Mouse (Mus musculus): Measurements from ENCODE around the gene Gm3415. TPM values are rescaled to one million over a fixed set of nuclear protein-coding genes. Genes with fewer than 3 reads are reported as not detected.
A peak's percentile ranks its signal among the peaks of the same experiment; 100 is the strongest.

Gm3415 gene
- polyA plus RNA-seq, 1 experiment from 2014 or later, result not detected

GRCm38 (mm10) chr5:146599970-146600369 lies 44.0 kb downstream of the Gm3415 start:
- Histone ChIP-seq H3K9me3 (replicated peaks) (no peaks in the 10 kb centered on the region), H3K4me3 (replicated peaks) (peak overlapping the region; percentile 27), H3K9ac (no peak overlapping the region), H3K27ac (replicated peaks) (peak overlapping the region; percentile 42), H3K27me3 (no peaks in the 10 kb centered on the region), H3K4me2 (peak overlapping the region; percentile 30; the same call in 1 of the 2 replicates), H3K36me3 (replicated peaks) (no peaks in the 10 kb centered on the region), H3K4me1 (replicated peaks) (peaks cover 4% of the 10 kb centered on the region; the same call in 1 of the 2 replicates)
- peak; percentile 70 for ATAC-seq (ENCODE audit: insufficient read depth)
- WGBS (ENCODE audit: insufficient replicate concordance), result 63% methylated on average over 5 of the region's 5 CpGs

- Histone ChIP-seq H3K4me2 (no peak overlapping the region), H3K36me3 (replicated peaks) (no peaks in the 10 kb centered on the region), H3K27ac (replicated peaks) (no peak overlapping the region), H3K9ac (no peak overlapping the region), H3K4me3 (replicated peaks) (no peak overlapping the region), H3K9me3 (replicated peaks) (no peaks in the 10 kb centered on the region), H3K27me3 (no peaks in the 10 kb centered on the region), H3K4me1 (replicated peaks) (no peaks in the 10 kb centered on the region)
- ATAC-seq (ENCODE audit: insufficient read depth), result no peak
- WGBS (ENCODE audit: insufficient replicate concordance), result 45% methylated on average over 5 of the region's 5 CpGs
These were observed 50.3 kb downstream of the Gm3415 start for GRCm38 (mm10) chr5:146606221-146606620.

DNA sequence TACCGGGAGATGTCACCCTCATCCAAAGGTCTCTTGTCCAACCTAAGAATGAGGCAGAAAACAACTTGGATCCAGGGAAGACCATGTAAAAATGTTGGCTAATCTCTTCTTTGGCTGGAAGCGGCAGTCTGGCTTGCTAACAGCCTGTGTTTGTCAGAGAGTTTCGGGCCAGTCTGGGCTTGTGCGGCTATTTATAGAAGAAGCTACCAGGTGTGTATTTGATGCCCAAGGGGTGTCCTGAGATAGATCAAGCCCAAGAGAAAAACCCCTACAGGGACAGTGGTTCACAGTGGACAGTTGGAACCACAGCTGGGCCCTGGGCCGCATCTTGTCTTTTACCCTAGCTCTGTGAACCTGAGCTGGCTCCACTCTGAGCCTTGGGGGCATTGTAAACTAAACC lies 51.0 kb downstream of the Gm3415 start:
- Histone ChIP-seq H3K36me3 (replicated peaks) (no peaks in the 10 kb centered on the region), H3K4me1 (replicated peaks) (no peaks in the 10 kb centered on the region), H3K27ac (replicated peaks) (no peak overlapping the region), H3K9me3 (replicated peaks) (no peaks in the 10 kb centered on the region), H3K9ac (no peak overlapping the region), H3K4me3 (replicated peaks) (no peak overlapping the region), H3K27me3 (no peaks in the 10 kb centered on the region), H3K4me2 (no peak overlapping the region)
- WGBS (ENCODE audit: insufficient replicate concordance), result 67% methylated on average over 5 of the region's 5 CpGs
- no peak for ATAC-seq (ENCODE audit: insufficient read depth)

- H3K36me3 ChIP-seq (replicated peaks), result no peaks in the 10 kb centered on the region
- no peak for ATAC-seq (ENCODE audit: insufficient read depth)
- WGBS (ENCODE audit: insufficient replicate concordance), result 57% methylated on average over 5 of the region's 5 CpGs
These were observed 51.9 kb downstream of the Gm3415 start for GRCm38 (mm10) chr5:146607816-146608215.

More at GRCm38 (mm10) chr5:146607816-146608215, 51.9 kb downstream of the Gm3415 start:
- Histone ChIP-seq H3K4me3 (replicated peaks) (no peak overlapping the region), H3K4me2 (no peak overlapping the region), H3K9me3 (replicated peaks) (no peaks in the 10 kb centered on the region), H3K27ac (replicated peaks) (no peak overlapping the region), H3K4me1 (replicated peaks) (no peaks in the 10 kb centered on the region), H3K9ac (no peak overlapping the region), H3K27me3 (no peaks in the 10 kb centered on the region)

Other genes with a start within 250 kb of the Gm3415 start
- gene Wasf3, start 171.2 kb upstream of the Gm3415 start, polyA plus RNA-seq (2015; fragmentation: Nextera tagmentation; extraction: Ambion mirVana), result 0.05 TPM in 2 replicates
- not detected in 2 replicates for gene Gm6408, start 74.2 kb upstream of the Gm3415 start, polyA plus RNA-seq (2015; fragmentation: Nextera tagmentation; extraction: Ambion mirVana)
- gene Gm6370, start 64.8 kb upstream of the Gm3415 start, polyA plus RNA-seq (2015; fragmentation: Nextera tagmentation; extraction: Ambion mirVana), result not detected in 2 replicates
- gene 4930449I24Rik, start 53.7 kb upstream of the Gm3415 start, polyA plus RNA-seq (2015; fragmentation: Nextera tagmentation; extraction: Ambion mirVana), result not detected in 2 replicates
- not detected in 2 replicates for gene Gm3402, start 42.0 kb upstream of the Gm3415 start, polyA plus RNA-seq (2015; fragmentation: Nextera tagmentation; extraction: Ambion mirVana)
- gene Gm3404, start 30.3 kb upstream of the Gm3415 start, polyA plus RNA-seq (2015; fragmentation: Nextera tagmentation; extraction: Ambion mirVana), result not detected in 2 replicates
- gene Gm3409, start 18.5 kb upstream of the Gm3415 start, polyA plus RNA-seq (2015; fragmentation: Nextera tagmentation; extraction: Ambion mirVana), result not detected in 2 replicates
- gene Gpr12, start 29.1 kb downstream of the Gm3415 start, polyA plus RNA-seq (2015; fragmentation: Nextera tagmentation; extraction: Ambion mirVana), result 0.09 and 0.25 TPM in 2 replicates
- gene Usp12, start 238.9 kb downstream of the Gm3415 start, polyA plus RNA-seq (2015; fragmentation: Nextera tagmentation; extraction: Ambion mirVana), result 7.5 and 7.6 TPM in 2 replicates

All from liver, embryonic 15.5 days (tissue).